ENCODE assay signal across 25 mouse cellular contexts in genomic region chr13:113915700-113916099, GRCm38 (mm10).
A peak's percentile ranks its signal among the peaks of the same experiment; 100 is the strongest.
DNase-seq lines count a peak whose midpoint lies in the region; ATAC-seq lines count a peak whose summit lies in the region.
"Had no signal": no experiment of that assay in that cellular context is flagged by ENCODE, and none has a peak within 500 bp of the region (broad histone marks: within the 10 kb centered on the region; RNA-seq: fewer than 3 reads in every experiment).

No protein-coding gene starts in this region.

- 0 out of 2 replicates have a peak, but pooled peaks cover 2% of the 10 kb centered on the region for H3K36me3 ChIP-seq in forebrain, embryonic 10.5 days (replicated peaks)
- no peaks in the 10 kb centered on the region for H3K36me3 ChIP-seq in forebrain, embryonic 12.5 days (replicated peaks)
- no peaks in the 10 kb centered on the region for H3K36me3 ChIP-seq in hindbrain, embryonic 10.5 days
- H3K36me3 ChIP-seq in hindbrain, embryonic 16.5 days (ENCODE audit: control insufficient read depth, insufficient read depth, low read length), result no peaks in the 10 kb centered on the region
- H3K36me3 ChIP-seq in megakaryocyte, embryonic 14.5 days (replicated peaks; ENCODE audit: low read length), result peaks cover 53% of the 10 kb centered on the region
- H3K36me3 ChIP-seq: embryonic facial prominence, embryonic 10.5 days; embryonic facial prominence, embryonic 12.5 days; forebrain, embryonic 15.5 days had no signal

- H3K4me1 ChIP-seq in forebrain, embryonic 10.5 days, result peaks cover 59% of the 10 kb centered on the region
- peaks cover 55% of the 10 kb centered on the region for H3K4me1 ChIP-seq in forebrain, embryonic 12.5 days
- peaks cover 67% of the 10 kb centered on the region for H3K4me1 ChIP-seq in hindbrain, embryonic 10.5 days (replicated peaks)
- peaks cover 24% of the 10 kb centered on the region for H3K4me1 ChIP-seq in hindbrain, embryonic 16.5 days (ENCODE audit: control insufficient read depth, insufficient read depth, low read depth, low read length)
- H3K4me1 ChIP-seq in megakaryocyte, embryonic 14.5 days, result no peaks in the 10 kb centered on the region
- H3K4me1 ChIP-seq: embryonic facial prominence, embryonic 12.5 days had no signal

- 91% methylated on average over 14 of the region's 14 CpGs for WGBS in forebrain, embryonic 10.5 days
- 88% methylated on average over 14 of the region's 14 CpGs for WGBS in forebrain, embryonic 12.5 days
- 83% methylated on average over 14 of the region's 14 CpGs for WGBS in hindbrain, embryonic 10.5 days
- WGBS in hindbrain, embryonic 16.5 days, result 86% methylated on average over 14 of the region's 14 CpGs

- H3K9me3 ChIP-seq in forebrain, embryonic 10.5 days, result no peaks in the 10 kb centered on the region
- no peaks in the 10 kb centered on the region for H3K9me3 ChIP-seq in forebrain, embryonic 12.5 days
- no peaks in the 10 kb centered on the region for H3K9me3 ChIP-seq in hindbrain, embryonic 10.5 days
- H3K9me3 ChIP-seq in hindbrain, embryonic 16.5 days (ENCODE audit: control insufficient read depth, low read length), result no peaks in the 10 kb centered on the region
- H3K9me3 ChIP-seq in megakaryocyte, embryonic 14.5 days, result peaks cover 91% of the 10 kb centered on the region
- H3K9me3 ChIP-seq: embryonic facial prominence, embryonic 10.5 days; embryonic facial prominence, embryonic 12.5 days; forebrain, embryonic 13.5 days; forebrain, embryonic 15.5 days; G1E had no signal

- H3K4me3 ChIP-seq in forebrain, embryonic 10.5 days, result no peak overlapping the region
- H3K4me3 ChIP-seq in forebrain, embryonic 12.5 days (replicated peaks), result no peak overlapping the region
- H3K4me3 ChIP-seq in hindbrain, embryonic 10.5 days, result no peak overlapping the region
- H3K4me3 ChIP-seq in hindbrain, embryonic 16.5 days (ENCODE audit: low read length), result no peak overlapping the region
- peak overlapping the region; percentile 24 for H3K4me3 ChIP-seq in megakaryocyte, embryonic 14.5 days (replicated peaks)
- H3K4me3 ChIP-seq: embryonic facial prominence, embryonic 10.5 days; embryonic facial prominence, embryonic 12.5 days; forebrain, embryonic 13.5 days; forebrain, embryonic 15.5 days had no signal

- H3K27ac ChIP-seq in forebrain, embryonic 10.5 days, result peak overlapping the region; percentile 45; the same call in 1 of the 2 replicates
- H3K27ac ChIP-seq in forebrain, embryonic 12.5 days, result no peak overlapping the region
- H3K27ac ChIP-seq in hindbrain, embryonic 10.5 days, result peak overlapping the region; percentile 59
- H3K27ac ChIP-seq in hindbrain, embryonic 16.5 days (ENCODE audit: low read depth, low read length), result no peak overlapping the region
- H3K27ac ChIP-seq: embryonic facial prominence, embryonic 10.5 days; embryonic facial prominence, embryonic 12.5 days; forebrain, embryonic 13.5 days; forebrain, embryonic 15.5 days had no signal

- DNase-seq in forebrain, embryonic 10.5 days (ENCODE audit: extremely low spot score, low spot score), result no peak
- DNase-seq in hindbrain, embryonic 10.5 days (ENCODE audit: low spot score), result no peak
- DNase-seq: adrenal gland, adult 8-10 months; adrenal gland, postnatal 14 days; adrenal gland, postnatal 36 days; B cell, adult 2 months; cerebellum, adult 11-12 months; cerebellum, adult 2 months; cerebellum, adult 9-10 months; cerebellum, postnatal 10 days; cerebellum, postnatal 25 days; forebrain, postnatal 0 days had no signal

- no peak for ATAC-seq in forebrain, embryonic 12.5 days (ENCODE audit: low FRiP score)
- no peak for ATAC-seq in hindbrain, embryonic 16.5 days
- no peak for ATAC-seq in megakaryocyte, adult 5-6 weeks (ENCODE audit: poor library complexity, severe bottlenecking)
- ATAC-seq: activated CD4-positive, CD25-positive, alpha-beta regulatory T cell, adult 4 months; CD4-positive, CD25-positive, alpha-beta regulatory T cell, adult 4 months; forebrain, embryonic 13.5 days; forebrain, embryonic 15.5 days; forebrain, postnatal 0 days; Patski had no signal

- no peak overlapping the region for H3K9ac ChIP-seq in forebrain, embryonic 12.5 days
- no peak overlapping the region for H3K9ac ChIP-seq in hindbrain, embryonic 16.5 days (ENCODE audit: low read depth, low read length)
- H3K9ac ChIP-seq: embryonic facial prominence, embryonic 12.5 days; forebrain, embryonic 13.5 days; forebrain, embryonic 15.5 days; forebrain, postnatal 0 days had no signal

- H3K4me2 ChIP-seq in forebrain, embryonic 12.5 days, result no peak overlapping the region
- H3K4me2 ChIP-seq in hindbrain, embryonic 16.5 days (ENCODE audit: low read length), result no peak overlapping the region
- H3K4me2 ChIP-seq: embryonic facial prominence, embryonic 12.5 days; forebrain, embryonic 13.5 days; forebrain, embryonic 15.5 days had no signal

- no peaks in the 10 kb centered on the region for H3K27me3 ChIP-seq in forebrain, embryonic 10.5 days (ENCODE audit: poor library complexity, severe bottlenecking)
- 0 out of 2 replicates have a peak, but pooled peaks cover 3% of the 10 kb centered on the region for H3K27me3 ChIP-seq in forebrain, embryonic 12.5 days
- H3K27me3 ChIP-seq in hindbrain, embryonic 10.5 days (ENCODE audit: insufficient read depth, poor library complexity, severe bottlenecking), result peaks cover 10% of the 10 kb centered on the region; the same call in 1 of the 2 replicates
- no peaks in the 10 kb centered on the region for H3K27me3 ChIP-seq in hindbrain, embryonic 16.5 days (replicated peaks; ENCODE audit: control insufficient read depth, insufficient read depth, low read length)
- H3K27me3 ChIP-seq in megakaryocyte, embryonic 14.5 days (replicated peaks), result no peaks in the 10 kb centered on the region
- H3K27me3 ChIP-seq: CH12.LX; embryonic facial prominence, embryonic 12.5 days; forebrain, embryonic 13.5 days; forebrain, embryonic 15.5 days; Patski had no signal

Comparison
In these comparisons a context has a peak if more than half of its experiments do, and no peak if none do; other contexts are left out.
1. H3K27ac ChIP-seq: peak in forebrain, embryonic 10.5 days (single experiment) and hindbrain, embryonic 10.5 days (single experiment); none in forebrain, embryonic 12.5 days (single experiment) and hindbrain, embryonic 16.5 days (single experiment).